Mouse (Mus musculus) liver, adult 2 months (tissue): Measurements from ENCODE around the gene Mecom.

ENCODE experiments used
- CTCF ChIP-seq: fragments of 200-500 bp; IDR thresholded peaks from 2 replicates; pipeline ENCODE4 v1.5.1; 2011; ENCODE audit warnings: low read depth, low read length, control low read depth
- POLR2A ChIP-seq: fragments of 200-500 bp; IDR thresholded peaks from 2 replicates; pipeline ENCODE4 v1.6.1; 2011; ENCODE audit warnings: low read length, control low read depth; ENCODE audit not compliant: insufficient read depth; ENCODE audit errors: extremely low read depth

DNA sequence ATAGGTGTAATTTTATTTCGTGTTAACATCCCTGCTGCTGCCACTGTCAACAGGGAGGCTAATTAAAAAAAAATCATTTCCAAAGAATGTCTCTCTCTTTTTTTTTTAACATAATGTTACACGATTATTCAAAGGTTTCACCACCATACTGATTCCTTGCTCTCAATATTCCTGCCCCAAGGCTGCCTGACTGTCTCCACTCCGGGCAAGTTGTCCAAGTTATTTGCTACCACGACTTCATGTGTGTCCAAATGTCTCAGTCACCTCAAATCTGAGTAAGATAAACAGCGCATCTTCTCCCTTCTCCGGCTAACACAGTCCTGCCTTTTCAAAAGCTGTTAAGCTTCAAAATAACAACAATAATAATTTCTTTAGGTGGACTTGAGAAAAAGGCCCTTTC lies 536.1 kb downstream of the Mecom start:
- no peak for TF ChIP-seq CTCF
- TF ChIP-seq POLR2A: no peak
